Mouse (Mus musculus) right cerebral cortex, postnatal 25 days (tissue): ENCODE results near the gene Robo4.

Source experiments
- DNase-seq: peaks from one replicate; pipeline ENCODE4 v3.0.0; 2022

Robo4 gene

GRCm38 (mm10) chr9:37403011-37403410 is 1.3 kb downstream of the Robo4 start:
- no peak for DNase-seq

GRCm38 (mm10) chr9:37406372-37406771 is 4.7 kb downstream of the Robo4 start:
- DNase-seq: no peak

- no peak for DNase-seq
Observed at GRCm38 (mm10) chr9:37407850-37408502, 6.3 kb downstream of the Robo4 start.

- no peak for DNase-seq
Observed at GRCm38 (mm10) chr9:37409698-37410445, 8.2 kb downstream of the Robo4 start.

- DNase-seq: no peak
Observed at GRCm38 (mm10) chr9:37412989-37413388, 11.3 kb downstream of the Robo4 start.

GRCm38 (mm10) chr9:37414666-37415065 is 13.0 kb downstream of the Robo4 start:
- DNase-seq: no peak

GRCm38 (mm10) chr9:37418791-37419190 is 17.1 kb downstream of the Robo4 start:
- DNase-seq: no peak

GRCm38 (mm10) chr9:37420676-37421075 is 19.0 kb downstream of the Robo4 start:
- peak; percentile 68 for DNase-seq

- DNase-seq: no peak
Observed at GRCm38 (mm10) chr9:37421239-37421638, 19.5 kb downstream of the Robo4 start.

GRCm38 (mm10) chr9:37429326-37429725 is 27.6 kb downstream of the Robo4 start:
- no peak for DNase-seq

GRCm38 (mm10) chr9:37430582-37430981 is 28.9 kb downstream of the Robo4 start:
- DNase-seq: peak; percentile 88

- DNase-seq: peak; percentile 31
Observed at GRCm38 (mm10) chr9:37432026-37432666, 30.4 kb downstream of the Robo4 start.

- DNase-seq: peak; percentile 31
Observed at GRCm38 (mm10) chr9:37432720-37433421, 31.2 kb downstream of the Robo4 start, which contains the start of gene Robo3. Gene Robo3 (minus strand): TSS chr9:37433246.

- DNase-seq: no peak
Observed at GRCm38 (mm10) chr9:37433823-37434560, 32.3 kb downstream of the Robo4 start.

GRCm38 (mm10) chr9:37434932-37435331 is 33.2 kb downstream of the Robo4 start:
- peak; percentile 3 for DNase-seq

GRCm38 (mm10) chr9:37435616-37436015 is 33.9 kb downstream of the Robo4 start:
- DNase-seq: peak; percentile 0

GRCm38 (mm10) chr9:37437772-37438735 is 36.4 kb downstream of the Robo4 start:
- peak; percentile 5 for DNase-seq

GRCm38 (mm10) chr9:37452401-37452800 is 50.7 kb downstream of the Robo4 start:
- DNase-seq: no peak

GRCm38 (mm10) chr9:37453328-37453727 is 51.6 kb downstream of the Robo4 start:
- no peak for DNase-seq

- no peak for DNase-seq
Observed at GRCm38 (mm10) chr9:37454011-37454492, 52.4 kb downstream of the Robo4 start.

- DNase-seq: no peak
Observed at GRCm38 (mm10) chr9:37454991-37455390, 53.3 kb downstream of the Robo4 start.
